Mouse (Mus musculus) left cerebral cortex, adult 9 months (tissue): ENCODE results near the gene Ubtd2.

Experiments
- DNase-seq, 2 experiments: peaks; one replicate each; pipeline ENCODE4 v3.0.0; 2022; ENCODE audit warnings: low spot score in 2 of 2

Gene Ubtd2

DNA sequence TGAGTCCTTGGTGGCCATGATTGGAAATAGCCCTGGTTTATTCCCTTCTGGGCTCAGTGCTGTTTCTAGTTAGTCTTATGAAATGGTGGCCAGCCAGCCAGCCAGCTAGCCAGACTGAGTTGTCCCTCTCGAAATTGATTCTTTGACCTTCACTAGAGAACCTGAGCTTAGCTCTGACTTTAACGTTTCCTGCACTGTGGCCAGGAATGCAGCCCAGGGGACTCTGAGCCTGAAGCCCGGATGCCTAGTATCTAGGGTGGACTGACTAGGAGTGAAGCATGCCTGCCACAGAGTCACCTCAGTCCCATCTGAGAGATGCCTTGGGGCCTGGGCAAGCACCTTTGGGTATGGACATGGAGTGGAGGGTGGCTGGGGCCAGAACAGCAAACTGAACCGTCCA is 109.5 kb downstream of the Ubtd2 start:
- no peak for DNase-seq

DNA sequence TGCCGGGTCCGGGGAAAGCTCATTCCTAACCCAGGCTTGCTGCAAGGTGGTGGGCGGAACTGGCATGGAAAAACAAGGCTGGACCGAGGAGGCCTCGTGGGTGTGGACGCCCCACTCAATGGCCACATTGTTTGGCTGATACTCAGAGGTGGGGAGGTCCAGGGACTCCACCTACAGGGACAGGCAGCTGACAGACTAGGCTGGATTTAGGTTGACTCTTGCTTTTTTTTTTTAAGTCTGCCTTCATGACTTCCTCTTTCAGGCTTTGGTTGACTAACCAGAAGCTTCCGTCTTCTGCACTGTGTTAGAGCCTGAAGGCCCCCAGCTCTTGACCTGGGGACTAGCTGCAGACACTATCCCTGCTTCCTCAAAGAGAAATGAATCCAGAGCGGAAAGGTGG is 109.9 kb downstream of the Ubtd2 start:
- no peak for DNase-seq

DNA sequence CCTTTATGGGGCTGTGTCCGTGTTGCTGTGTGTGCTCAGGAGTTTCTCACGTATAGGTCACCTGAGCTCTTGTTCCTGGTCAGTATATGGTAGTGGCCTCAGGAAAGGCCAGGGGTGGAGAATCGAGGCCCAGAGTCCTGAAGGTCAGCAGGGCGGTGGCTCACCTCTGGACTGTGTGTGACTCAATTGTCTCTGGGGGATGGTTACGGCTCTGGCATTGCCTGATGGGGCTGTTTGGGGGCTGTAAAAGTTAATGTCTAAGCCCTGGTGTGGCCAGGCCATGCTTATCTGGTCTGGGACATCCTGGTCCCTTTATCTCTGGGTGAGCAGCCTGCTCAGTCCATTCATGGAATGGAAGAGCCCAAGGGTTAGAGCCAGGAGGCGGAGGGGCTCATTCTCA is 111.0 kb downstream of the Ubtd2 start:
- DNase-seq: no peak
